Mouse (Mus musculus) neural tube, embryonic 14.5 days (tissue): Measurements from ENCODE around the gene Sh3bgrl2. TPM values are rescaled to one million over a fixed set of nuclear protein-coding genes. Genes with fewer than 3 reads are reported as not detected.
"Not testable (repeated sequence)": the region's sequence is repeated elsewhere in the genome, so short reads cannot be mapped to it uniquely, and the experiment has no call there.

Experiments used
- ATAC-seq: fragments of 200-750 bp; cut with Nextera tagmentation; 2 replicates; pipeline ENCODE4 v1.8.0; 2017; ENCODE audit warnings: low read depth, mild to moderate bottlenecking, moderate TSS enrichment, moderate library complexity
- H3K27ac ChIP-seq: fragments of 300-500 bp; sonication (generic); 2 replicates; pipeline ENCODE4 v1.5.1; 2014; ENCODE audit warnings: low read depth, mild to moderate bottlenecking, control low read depth, low read length, moderate library complexity, mixed read lengths
- H3K27me3 ChIP-seq: fragments of 300-500 bp; sonication (generic); 2 replicates; pipeline ENCODE4 v1.6.1; 2014; ENCODE audit warnings: low read length; ENCODE audit not compliant: control insufficient read depth, insufficient read depth
- H3K36me3 ChIP-seq: fragments of 300-500 bp; sonication (generic); 2 replicates; pipeline ENCODE4 v1.6.1; 2014; ENCODE audit warnings: low read length, mixed read lengths; ENCODE audit not compliant: control insufficient read depth, insufficient read depth
- H3K4me1 ChIP-seq: fragments of 300-500 bp; sonication (generic); 2 replicates; pipeline ENCODE4 v1.6.1; 2014; ENCODE audit warnings: low read length; ENCODE audit not compliant: control insufficient read depth, insufficient read depth
- H3K4me2 ChIP-seq: fragments of 300-500 bp; sonication (generic); 2 replicates; pipeline ENCODE4 v1.6.1; 2014; ENCODE audit warnings: mild to moderate bottlenecking, low read depth, low read length, control low read depth
- H3K4me3 ChIP-seq: fragments of 300-500 bp; sonication (generic); 2 replicates; pipeline ENCODE4 v1.5.1; 2014; ENCODE audit warnings: low read depth, low read length, control low read depth, mixed read lengths
- H3K9ac ChIP-seq: fragments of 300-500 bp; sonication (generic); replicated peaks from 2 replicates; pipeline ENCODE4 v1.6.1; 2014; ENCODE audit warnings: low read depth, mild to moderate bottlenecking, control low read depth, low read length, mixed read lengths
- H3K9me3 ChIP-seq: fragments of 300-500 bp; sonication (generic); 2 replicates; pipeline ENCODE4 v1.6.1; 2016; ENCODE audit warnings: low read length; ENCODE audit not compliant: control insufficient read depth
- WGBS: fragments of 180-500 bp; shearing (Covaris S2); extraction: QIAGEN DNeasy Blood & Tissue Kit; methylation state at CpG from one replicate; pipeline ENCODE4 v1.1.7; 2014; 5-methylcytosine and 5-hydroxymethylcytosine counted together
- polyA plus RNA-seq: library from polyadenylated mRNA; unstranded; fragments of >200 nt; fragmentation: Nextera tagmentation; extraction: Ambion mirVana; gene quantifications from 2 replicates; pipeline ENCODE4 v1.2.1, GENCODE M21; 2014

The Sh3bgrl2 gene
- polyA plus RNA-seq, result 10.1 and 11.4 TPM in 2 replicates

GRCm38 (mm10) chr9:83547830-83548689 is at the start of gene Sh3bgrl2:
Sh3bgrl2 (plus strand) TSS chr9:83548327.
- H3K27ac ChIP-seq, result no peak within 1 kb of the TSS
- ATAC-seq, result peak; percentile 95

GRCm38 (mm10) chr9:83519081-83519480 is 29.0 kb upstream of the Sh3bgrl2 start:
- not testable (repeated sequence) for H3K27me3 ChIP-seq, H3K27ac ChIP-seq, H3K4me1 ChIP-seq, H3K36me3 ChIP-seq, H3K4me3 ChIP-seq, H3K9ac ChIP-seq, H3K9me3 ChIP-seq, H3K4me2 ChIP-seq
- ATAC-seq, result 0 out of 2 replicates have a peak, but pooled peaks have one; percentile 17
- 85% methylated on average over 5 of the region's 5 CpGs for WGBS

More at GRCm38 (mm10) chr9:83547830-83548689, at the start of gene Sh3bgrl2:
- 2% methylated on average over 76 of the region's 76 CpGs for WGBS
- no peaks in the 10 kb centered on the region for H3K27me3 ChIP-seq
- peak within 1 kb of the TSS; percentile 50 for H3K9ac ChIP-seq
- H3K4me2 ChIP-seq, result peak within 1 kb of the TSS; percentile 57
- H3K9me3 ChIP-seq, result no peaks in the 10 kb centered on the region
- H3K4me3 ChIP-seq, result peak within 1 kb of the TSS; percentile 72
- no peaks in the 10 kb centered on the region for H3K36me3 ChIP-seq
- H3K4me1 ChIP-seq, result no peaks in the 10 kb centered on the region

- no peak overlapping the region for H3K4me2 ChIP-seq
- WGBS, result 71% methylated on average over 6 of the region's 6 CpGs
- H3K4me1 ChIP-seq, result no peaks in the 10 kb centered on the region
- peak; percentile 80 for ATAC-seq
- H3K27me3 ChIP-seq, result no peaks in the 10 kb centered on the region
- no peaks in the 10 kb centered on the region for H3K9me3 ChIP-seq
- H3K4me3 ChIP-seq, result no peak overlapping the region
- H3K9ac ChIP-seq, result no peak overlapping the region
- H3K36me3 ChIP-seq, result no peaks in the 10 kb centered on the region
- no peak overlapping the region for H3K27ac ChIP-seq
Observed at GRCm38 (mm10) chr9:83519510-83520155, 28.5 kb upstream of the Sh3bgrl2 start.

GRCm38 (mm10) chr9:83527341-83528060 is 20.6 kb upstream of the Sh3bgrl2 start:
- Histone ChIP-seq H3K4me1 (no peaks in the 10 kb centered on the region), H3K9me3 (no peaks in the 10 kb centered on the region), H3K36me3 (no peaks in the 10 kb centered on the region), H3K27me3 (no peaks in the 10 kb centered on the region), H3K4me2 (no peak overlapping the region), H3K4me3 (no peak overlapping the region), H3K9ac (no peak overlapping the region), H3K27ac (no peak overlapping the region)
- WGBS, result 92% methylated on average over 7 of the region's 7 CpGs
- ATAC-seq, result no peak

GRCm38 (mm10) chr9:83533044-83533769 is 14.9 kb upstream of the Sh3bgrl2 start:
- 83% methylated on average over 5 of the region's 5 CpGs for WGBS
- H3K4me1 ChIP-seq, result peaks cover 5% of the 10 kb centered on the region; the same call in 1 of the 2 replicates
- H3K9ac ChIP-seq, result no peak overlapping the region
- ATAC-seq, result no peak
- no peaks in the 10 kb centered on the region for H3K27me3 ChIP-seq
- H3K4me3 ChIP-seq, result no peak overlapping the region
- H3K4me2 ChIP-seq, result no peak overlapping the region
- no peaks in the 10 kb centered on the region for H3K36me3 ChIP-seq
- H3K27ac ChIP-seq, result no peak overlapping the region
- H3K9me3 ChIP-seq, result no peaks in the 10 kb centered on the region

GRCm38 (mm10) chr9:83536959-83537358 is 11.2 kb upstream of the Sh3bgrl2 start:
- Histone ChIP-seq H3K4me1 (peaks cover 6% of the 10 kb centered on the region; the same call in 1 of the 2 replicates), H3K9ac (no peak overlapping the region), H3K4me2 (no peak overlapping the region), H3K4me3 (no peak overlapping the region), H3K27me3 (no peaks in the 10 kb centered on the region), H3K9me3 (no peaks in the 10 kb centered on the region), H3K36me3 (no peaks in the 10 kb centered on the region), H3K27ac (no peak overlapping the region)
- no peak for ATAC-seq
- WGBS, result 97% methylated on average over 4 of the region's 4 CpGs

- no peak overlapping the region for H3K4me3 ChIP-seq
- peaks cover 6% of the 10 kb centered on the region; the same call in 1 of the 2 replicates for H3K4me1 ChIP-seq
- H3K4me2 ChIP-seq, result no peak overlapping the region
- 65% methylated on average over 2 of the region's 2 CpGs for whole genome bisulfite sequencing
- H3K9ac ChIP-seq, result no peak overlapping the region
- ATAC-seq, result no peak
- H3K9me3 ChIP-seq, result no peaks in the 10 kb centered on the region
- H3K36me3 ChIP-seq, result no peaks in the 10 kb centered on the region
- no peak overlapping the region for H3K27ac ChIP-seq
- H3K27me3 ChIP-seq, result no peaks in the 10 kb centered on the region
Observed at GRCm38 (mm10) chr9:83537510-83537909, 10.6 kb upstream of the Sh3bgrl2 start.

- Histone ChIP-seq H3K9me3 (no peaks in the 10 kb centered on the region), H3K4me3 (no peak overlapping the region), H3K27ac (no peak overlapping the region), H3K36me3 (no peaks in the 10 kb centered on the region), H3K27me3 (no peaks in the 10 kb centered on the region), H3K4me1 (peaks cover 6% of the 10 kb centered on the region; the same call in 1 of the 2 replicates), H3K4me2 (no peak overlapping the region), H3K9ac (no peak overlapping the region)
- WGBS, result 30% methylated on average over 15 of the region's 15 CpGs
- peak; percentile 80 for ATAC-seq
Observed at GRCm38 (mm10) chr9:83537921-83538536, 10.1 kb upstream of the Sh3bgrl2 start.
